Mouse (Mus musculus): ENCODE data around the gene Olfr814. TPM values are rescaled to one million over a fixed set of nuclear protein-coding genes. Genes with fewer than 3 reads are reported as not detected.
"Not testable (repeated sequence)": the region's sequence is repeated elsewhere in the genome, so short reads cannot be mapped to it uniquely, and the experiment has no call there.

The Olfr814 gene
- not detected in 2 replicates for total RNA-seq (2014; rRNA removed)
- polyA plus RNA-seq (2015; fragmentation: Nextera tagmentation; extraction: Ambion mirVana): not detected in 2 replicates

GRCm38 (mm10) chr10:129879751-129880150, at the start of gene Olfr814:
Olfr814 (minus strand) TSS chr10:129879851.
- no CpG with 5 or more reads among the region's 1 CpGs for WGBS
- not testable (repeated sequence) for DNase-seq

GRCm38 (mm10) chr10:129915497-129915896, 35.8 kb upstream of the Olfr814 start, which contains the start of gene Olfr816:
Olfr816 (minus strand) TSS chr10:129915597.
- Histone ChIP-seq H3K36me3 (ENCODE audit: insufficient read depth) (no peaks in the 10 kb centered on the region), H3K4me3 (ENCODE audit: low read depth, low read length) (no peak within 1 kb of the TSS), H3K27ac (ENCODE audit: low read depth, low read length) (no peak within 1 kb of the TSS), H3K4me2 (ENCODE audit: low read depth) (no peak within 1 kb of the TSS), H3K4me1 (ENCODE audit: insufficient read depth) (no peaks in the 10 kb centered on the region), H3K9ac (no peak within 1 kb of the TSS), H3K9me3 (ENCODE audit: low read length) (no peaks in the 10 kb centered on the region), H3K27me3 (ENCODE audit: insufficient read depth, low read length) (no peaks in the 10 kb centered on the region)
- TF ChIP-seq CTCF (IDR thresholded peaks at IDR 0.05; ENCODE audit: low read depth): no peak
- ATAC-seq (no peak), DNase-seq (no peak)
- WGBS: 81% methylated on average over 1 of the region's 1 CpGs

More at GRCm38 (mm10) chr10:129879751-129880150, at the start of gene Olfr814:
- H3K4me2 ChIP-seq (ENCODE audit: low read depth); H3K27ac ChIP-seq (ENCODE audit: low read depth, low read length); H3K27me3 ChIP-seq (ENCODE audit: insufficient read depth, low read length); H3K36me3 ChIP-seq (ENCODE audit: insufficient read depth); H3K4me3 ChIP-seq (ENCODE audit: low read depth, low read length); ATAC-seq; H3K4me1 ChIP-seq (ENCODE audit: insufficient read depth); H3K9me3 ChIP-seq (ENCODE audit: low read length); H3K9ac ChIP-seq: not testable (repeated sequence)

GRCm38 (mm10) chr10:129905767-129906166, 26.1 kb upstream of the Olfr814 start, which contains the start of gene Olfr815:
Olfr815 (minus strand) TSS chr10:129905867.
- H3K9ac ChIP-seq; H3K9me3 ChIP-seq (ENCODE audit: low read length); ATAC-seq; H3K4me2 ChIP-seq (ENCODE audit: low read depth); H3K27me3 ChIP-seq (ENCODE audit: insufficient read depth, low read length); H3K36me3 ChIP-seq (ENCODE audit: insufficient read depth); H3K4me1 ChIP-seq (ENCODE audit: insufficient read depth); H3K27ac ChIP-seq (ENCODE audit: low read depth, low read length); H3K4me3 ChIP-seq (ENCODE audit: low read depth, low read length); DNase-seq: not testable (repeated sequence)
- no CpG with 5 or more reads among the region's 1 CpGs for WGBS

- DNase-seq (no peak), ATAC-seq (no peak)
- Histone ChIP-seq H3K36me3 (ENCODE audit: insufficient read depth) (no peaks in the 10 kb centered on the region), H3K27ac (ENCODE audit: low read depth, low read length) (no peak overlapping the region), H3K4me1 (ENCODE audit: insufficient read depth) (no peaks in the 10 kb centered on the region), H3K27me3 (ENCODE audit: insufficient read depth, low read length) (no peaks in the 10 kb centered on the region), H3K9ac (no peak overlapping the region), H3K4me3 (ENCODE audit: low read depth, low read length) (no peak overlapping the region), H3K9me3 (ENCODE audit: low read length) (no peaks in the 10 kb centered on the region), H3K4me2 (ENCODE audit: low read depth) (no peak overlapping the region)
- 93% methylated on average over 7 of the region's 7 CpGs for WGBS
- TF ChIP-seq CTCF (IDR thresholded peaks at IDR 0.05; ENCODE audit: low read depth): no peak
Observed at GRCm38 (mm10) chr10:129885934-129886333, 6.3 kb upstream of the Olfr814 start.

GRCm38 (mm10) chr10:129885496-129885895, 5.8 kb upstream of the Olfr814 start:
- H3K4me3 ChIP-seq (ENCODE audit: low read depth, low read length); H3K27ac ChIP-seq (ENCODE audit: low read depth, low read length); H3K9me3 ChIP-seq (ENCODE audit: low read length); DNase-seq; H3K4me2 ChIP-seq (ENCODE audit: low read depth); ATAC-seq; H3K4me1 ChIP-seq (ENCODE audit: insufficient read depth); H3K9ac ChIP-seq; H3K36me3 ChIP-seq (ENCODE audit: insufficient read depth); H3K27me3 ChIP-seq (ENCODE audit: insufficient read depth, low read length): not testable (repeated sequence)
- 85% methylated on average over 6 of the region's 6 CpGs for WGBS

GRCm38 (mm10) chr10:129855067-129855466, 24.6 kb downstream of the Olfr814 start, which contains the start of gene Olfr813:
Olfr813 (plus strand) TSS chr10:129855367.
- Histone ChIP-seq H3K4me1 (ENCODE audit: insufficient read depth) (no peaks in the 10 kb centered on the region), H3K27ac (ENCODE audit: low read depth, low read length) (no peak within 1 kb of the TSS), H3K9ac (no peak within 1 kb of the TSS), H3K4me3 (ENCODE audit: low read depth, low read length) (no peak within 1 kb of the TSS), H3K4me2 (ENCODE audit: low read depth) (no peak within 1 kb of the TSS), H3K9me3 (ENCODE audit: low read length) (no peaks in the 10 kb centered on the region), H3K27me3 (ENCODE audit: insufficient read depth, low read length) (no peaks in the 10 kb centered on the region), H3K36me3 (ENCODE audit: insufficient read depth) (no peaks in the 10 kb centered on the region)
- TF ChIP-seq CTCF (IDR thresholded peaks at IDR 0.05; ENCODE audit: low read depth): no peak
- no peak for ATAC-seq
- no peak for DNase-seq

- 22% methylated on average over 1 of the region's 1 CpGs for WGBS
- Histone ChIP-seq H3K9ac (no peak overlapping the region), H3K4me3 (ENCODE audit: low read depth, low read length) (no peak overlapping the region), H3K27ac (ENCODE audit: low read depth, low read length) (no peak overlapping the region), H3K36me3 (ENCODE audit: insufficient read depth) (no peaks in the 10 kb centered on the region), H3K9me3 (ENCODE audit: low read length) (no peaks in the 10 kb centered on the region), H3K4me2 (ENCODE audit: low read depth) (no peak overlapping the region), H3K4me1 (ENCODE audit: insufficient read depth) (no peaks in the 10 kb centered on the region), H3K27me3 (ENCODE audit: insufficient read depth, low read length) (no peaks in the 10 kb centered on the region)
- no peak for ATAC-seq
- no peak for TF ChIP-seq CTCF (IDR thresholded peaks at IDR 0.05; ENCODE audit: low read depth)
- no peak for DNase-seq
Observed at GRCm38 (mm10) chr10:129847343-129847742, 32.3 kb downstream of the Olfr814 start.

Measured in forebrain, postnatal 0 days (tissue).